Comparison of ENCODE assay signal across 24 mouse cellular contexts in the genomic region with DNA sequence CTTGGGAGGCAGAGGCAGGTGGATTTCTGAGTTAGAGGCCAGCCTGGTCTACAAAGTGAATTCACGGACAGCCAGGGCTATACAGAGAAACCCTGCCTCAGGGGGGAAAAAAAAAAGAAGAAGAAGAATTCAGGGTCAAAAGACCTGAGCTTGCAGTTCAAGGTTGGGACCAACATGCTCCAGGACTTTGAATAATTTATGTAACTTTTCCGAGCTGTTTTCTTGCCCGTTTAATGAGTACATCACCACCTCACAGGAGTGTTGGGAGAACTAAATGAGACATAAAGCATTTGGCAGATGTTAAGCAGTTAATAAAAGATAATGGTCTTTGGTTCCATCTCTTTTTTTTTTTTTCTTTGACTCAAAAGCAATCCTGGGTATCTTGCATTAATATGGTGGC. TPM values are rescaled to one million over a fixed set of nuclear protein-coding genes. Genes with fewer than 3 reads are reported as not detected.
DNase-seq lines count a peak whose midpoint lies in the region; ATAC-seq and TF ChIP-seq lines count a peak whose summit lies in the region.
"Had no signal": no experiment of that assay in that cellular context is flagged by ENCODE, and none has a peak within 500 bp of the region (broad histone marks: within the 10 kb centered on the region; RNA-seq: fewer than 3 reads in every experiment).

No protein-coding gene starts in this region.

- peaks cover 11% of the 10 kb centered on the region; the same call in 1 of the 2 replicates for H3K79me2 ChIP-seq in liver, adult 2 months (ENCODE audit: control insufficient read depth, insufficient read depth, low read length)

- DNase-seq in kidney, adult 2 months: peak; percentile 68
- no peak for DNase-seq in kidney, adult 18-20 months
- no peak for DNase-seq in kidney, postnatal 10 days
- DNase-seq in liver, adult 2 months (ENCODE audit: extremely low read depth, low read depth, low spot score): no peak
- no peak for DNase-seq in liver
- DNase-seq: adrenal gland, adult 8-10 months; adrenal gland, postnatal 14 days; adrenal gland, postnatal 36 days; B cell, adult 2 months; cerebellum, adult 11-12 months; cerebellum, adult 2 months; cerebellum, adult 9-10 months; cerebellum, postnatal 10 days; cerebellum, postnatal 25 days had no signal

- peak overlapping the region; percentile 67 for H3K27ac ChIP-seq in kidney, adult 2 months (ENCODE audit: insufficient read depth, low read depth, low read length)
- H3K27ac ChIP-seq in kidney, embryonic 16.5 days (ENCODE audit: low read length): peak overlapping the region; percentile 27; the same call in 1 of the 2 replicates
- H3K27ac ChIP-seq in liver, adult 2 months (replicated peaks; ENCODE audit: insufficient read depth, low read depth, low read length): peak overlapping the region; percentile 75
- H3K27ac ChIP-seq: embryonic facial prominence, embryonic 10.5 days; embryonic facial prominence, embryonic 12.5 days; forebrain, embryonic 13.5 days; forebrain, embryonic 15.5 days had no signal

- peaks cover 25% of the 10 kb centered on the region for H3K4me1 ChIP-seq in kidney, adult 2 months (ENCODE audit: control insufficient read depth, insufficient read depth, low read length)
- peaks cover 6% of the 10 kb centered on the region for H3K4me1 ChIP-seq in kidney, embryonic 16.5 days (ENCODE audit: insufficient read depth, low read length)
- H3K4me1 ChIP-seq in liver, adult 2 months (ENCODE audit: control insufficient read depth, insufficient read depth, low read length): peaks cover 30% of the 10 kb centered on the region
- H3K4me1 ChIP-seq: embryonic facial prominence, embryonic 10.5 days; forebrain, embryonic 13.5 days; forebrain, embryonic 15.5 days had no signal

- 0 out of 2 replicates have a peak, but pooled peaks cover 2% of the 10 kb centered on the region for H3K36me3 ChIP-seq in kidney, adult 2 months (ENCODE audit: control insufficient read depth, insufficient read depth, low read length)
- H3K36me3 ChIP-seq in kidney, embryonic 16.5 days (ENCODE audit: insufficient read depth, low read length): no peaks in the 10 kb centered on the region
- peaks cover 14% of the 10 kb centered on the region for H3K36me3 ChIP-seq in liver, adult 2 months (ENCODE audit: control insufficient read depth, insufficient read depth, low read length)
- H3K36me3 ChIP-seq: embryonic facial prominence, embryonic 10.5 days; embryonic facial prominence, embryonic 12.5 days; forebrain, embryonic 15.5 days; G1E had no signal

- WGBS in kidney, adult 2 months: 39% methylated on average over 3 of the region's 3 CpGs
- 75% methylated on average over 3 of the region's 3 CpGs for WGBS in kidney, embryonic 16.5 days
- WGBS in liver, adult 2 months: 62% methylated on average over 3 of the region's 3 CpGs

- no peak for ATAC-seq in kidney, embryonic 16.5 days (ENCODE audit: low FRiP score, low TSS enrichment)
- ATAC-seq: activated CD4-positive, CD25-positive, alpha-beta regulatory T cell, adult 4 months; CD4-positive, CD25-positive, alpha-beta regulatory T cell, adult 4 months; forebrain, embryonic 13.5 days; forebrain, embryonic 15.5 days; Patski had no signal

- H3K4me2 ChIP-seq in kidney, embryonic 16.5 days (replicated peaks; ENCODE audit: low read depth, low read length): no peak overlapping the region
- H3K4me2 ChIP-seq: embryonic facial prominence, embryonic 12.5 days; forebrain, embryonic 13.5 days; forebrain, embryonic 15.5 days had no signal

- TF ChIP-seq POLR2A in kidney, adult 2 months (IDR thresholded peaks at IDR 0.05; ENCODE audit: low read depth, low read length): no peak
- TF ChIP-seq POLR2A in liver, adult 2 months (IDR thresholded peaks at IDR 0.05; ENCODE audit: extremely low read depth, insufficient read depth, low read length): no peak

- no peak for TF ChIP-seq CTCF in kidney, adult 2 months (conservative IDR thresholded peaks at IDR 0.05; ENCODE audit: insufficient read depth, insufficient read length, low read depth, low read length)
- TF ChIP-seq CTCF in liver, adult 2 months (IDR thresholded peaks at IDR 0.05; ENCODE audit: low read depth, low read length): no peak

- H3K9ac ChIP-seq in kidney, embryonic 16.5 days (replicated peaks; ENCODE audit: low read length): no peak overlapping the region
- no peak overlapping the region for H3K9ac ChIP-seq in liver, adult 2 months (ENCODE audit: low read depth, low read length)
- H3K9ac ChIP-seq: embryonic facial prominence, embryonic 12.5 days; forebrain, embryonic 13.5 days; forebrain, embryonic 15.5 days had no signal

- no peak overlapping the region for H3K4me3 ChIP-seq in kidney, adult 2 months (ENCODE audit: insufficient read depth, low read depth, low read length)
- H3K4me3 ChIP-seq in kidney, embryonic 16.5 days (ENCODE audit: low read length): no peak overlapping the region
- no peak overlapping the region for H3K4me3 ChIP-seq in liver, adult 2 months (ENCODE audit: insufficient read depth, low read depth, low read length)
- H3K4me3 ChIP-seq: embryonic facial prominence, embryonic 10.5 days; embryonic facial prominence, embryonic 12.5 days; forebrain, embryonic 13.5 days; forebrain, embryonic 15.5 days had no signal

- H3K9me3 ChIP-seq in kidney, embryonic 16.5 days (ENCODE audit: low read length): peaks cover 5% of the 10 kb centered on the region; the same call in 1 of the 2 replicates
- H3K9me3 ChIP-seq: embryonic facial prominence, embryonic 12.5 days; forebrain, embryonic 13.5 days; forebrain, embryonic 15.5 days had no signal

- H3K27me3 ChIP-seq in kidney, adult 2 months (replicated peaks; ENCODE audit: control insufficient read depth, insufficient read depth, low read length): no peaks in the 10 kb centered on the region
- H3K27me3 ChIP-seq in kidney, embryonic 16.5 days (ENCODE audit: insufficient read depth, low read length): no peaks in the 10 kb centered on the region
- H3K27me3 ChIP-seq in liver, adult 2 months (ENCODE audit: control insufficient read depth, insufficient read depth, low read length): no peaks in the 10 kb centered on the region
- H3K27me3 ChIP-seq: CH12.LX; embryonic facial prominence, embryonic 12.5 days; forebrain, embryonic 13.5 days; forebrain, embryonic 15.5 days; Patski had no signal

RNA-seq across cellular contexts. Expression of gene Rhobtb1, which starts 10.3 kb away (rescaled TPM):
- polyA plus RNA-seq in kidney, adult 2 months (2012; rRNA removed): 17.0 and 20.6 TPM in 2 replicates
- polyA plus RNA-seq in kidney, embryonic 16.5 days (2015; fragmentation: Nextera tagmentation; extraction: Ambion mirVana): 22.2 and 24.4 TPM in 2 replicates
- 45.2 and 47.9 TPM in 2 replicates for total RNA-seq in liver, adult 2 months (2014; rRNA removed)
- polyA plus RNA-seq in liver, adult 2 months (2012; rRNA removed): 14.3 and 17.4 TPM in 2 replicates
- polyA plus RNA-seq: activated CD4-positive, CD25-positive, alpha-beta regulatory T cell, adult 4 months; CD4-positive, CD25-positive, alpha-beta regulatory T cell, adult 4 months; G1E had no signal

RNA-seq across cellular contexts. Expression of gene A930033H14Rik, which starts 51.4 kb away (rescaled TPM):
- polyA plus RNA-seq in kidney, adult 2 months (2012; rRNA removed): 0.94 and 1.1 TPM in 2 replicates
- polyA plus RNA-seq in kidney, embryonic 16.5 days (2015; fragmentation: Nextera tagmentation; extraction: Ambion mirVana): 2.2 and 2.3 TPM in 2 replicates
- 4.6 and 5.9 TPM in 2 replicates for total RNA-seq in liver, adult 2 months (2014; rRNA removed)
- 0.26 and 0.50 TPM in 2 replicates for polyA plus RNA-seq in liver, adult 2 months (2012; rRNA removed)
- polyA plus RNA-seq: activated CD4-positive, CD25-positive, alpha-beta regulatory T cell, adult 4 months; CD4-positive, CD25-positive, alpha-beta regulatory T cell, adult 4 months; G1E had no signal
